Mouse (Mus musculus): ENCODE data around the gene Trim65. TPM values are rescaled to one million over a fixed set of nuclear protein-coding genes. Genes with fewer than 3 reads are reported as not detected.
A peak's percentile ranks its signal among the peaks of the same experiment; 100 is the strongest.

Gene Trim65
- polyA plus RNA-seq, 1 experiment from 2014 or later, result 3.2 TPM

DNA sequence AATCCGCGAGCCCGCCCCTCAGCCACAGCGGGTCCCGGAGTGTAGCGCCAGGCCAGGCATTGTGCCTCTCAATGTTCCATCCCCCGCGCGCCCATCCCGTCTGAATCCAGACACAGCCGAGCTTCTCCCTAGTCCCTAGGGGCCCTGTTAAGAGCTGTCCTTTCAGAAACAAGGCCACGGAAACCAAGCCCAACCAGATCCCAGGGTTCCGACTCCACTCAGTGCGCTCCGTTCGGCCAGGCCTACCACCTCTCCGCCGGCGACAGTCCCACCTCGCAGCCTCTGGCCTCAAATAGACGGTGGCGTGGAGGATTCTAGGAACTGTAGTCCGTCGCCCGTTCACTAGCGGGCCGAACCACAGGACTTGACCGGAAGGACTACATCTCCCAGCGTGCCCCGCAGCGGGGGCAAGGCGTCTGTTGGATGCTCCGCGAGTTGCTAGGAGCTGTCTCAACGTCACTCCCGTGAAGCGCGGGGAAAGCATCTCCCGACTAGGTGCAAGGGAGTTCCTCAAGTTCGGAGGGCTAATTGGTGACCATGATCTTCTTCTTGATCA is 37.0 kb upstream of the Trim65 start, which contains the start of gene Fbf1:
TSS of gene Fbf1 (minus strand) at position 283 of the 556 bp plus-strand sequence.
- Histone ChIP-seq H3K27me3 (replicated peaks; ENCODE audit: control insufficient read depth, insufficient read depth, low read length) (no peaks in the 10 kb centered on the region), H3K27ac (replicated peaks; ENCODE audit: low read depth, low read length) (peak within 1 kb of the TSS; percentile 95), H3K36me3 (ENCODE audit: control insufficient read depth, insufficient read depth, low read length) (peaks cover 48% of the 10 kb centered on the region), H3K4me2 (ENCODE audit: low read depth, low read length) (peak within 1 kb of the TSS; percentile 81), H3K4me3 (ENCODE audit: low read depth, low read length) (peak within 1 kb of the TSS; percentile 79), H3K9ac (ENCODE audit: low read depth, low read length) (peak within 1 kb of the TSS; percentile 86), H3K9me3 (ENCODE audit: control insufficient read depth, low read length) (no peaks in the 10 kb centered on the region), H3K4me1 (ENCODE audit: control insufficient read depth, insufficient read depth, low read length) (peaks cover 11% of the 10 kb centered on the region; the same call in 1 of the 2 replicates)
- under 1% methylated on average over 39 of the region's 40 CpGs for WGBS
- ATAC-seq (ENCODE audit: low read depth), result peak; percentile 98
- DNase-seq (ENCODE audit: low spot score), result peak; percentile 99

DNA sequence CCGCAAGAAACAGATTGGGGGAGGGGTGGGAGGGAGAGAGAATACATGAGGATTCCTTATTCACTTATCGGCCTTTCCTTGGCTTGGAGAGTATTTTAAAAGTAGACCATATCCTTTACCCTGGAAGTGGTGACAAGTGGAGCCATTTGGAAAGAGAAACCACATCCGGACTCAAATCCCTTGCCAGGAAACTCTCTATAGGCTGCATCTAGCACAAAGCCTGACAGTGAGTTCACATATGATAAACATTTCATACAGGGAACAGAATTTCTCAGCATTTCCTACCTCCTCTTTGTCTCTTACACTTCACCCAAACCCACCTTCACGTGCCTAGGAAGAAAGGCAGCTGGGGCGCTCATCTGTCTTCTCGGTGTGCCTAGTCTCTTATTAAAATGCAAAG is 36.3 kb upstream of the Trim65 start:
- H3K4me2 ChIP-seq (ENCODE audit: low read depth, low read length), result peak overlapping the region; percentile 81
- H3K36me3 ChIP-seq (ENCODE audit: control insufficient read depth, insufficient read depth, low read length), result peaks cover 41% of the 10 kb centered on the region
- ATAC-seq (ENCODE audit: low read depth), result no peak
- H3K27ac ChIP-seq (replicated peaks; ENCODE audit: low read depth, low read length), result peak overlapping the region; percentile 95
- no peaks in the 10 kb centered on the region for H3K9me3 ChIP-seq (ENCODE audit: control insufficient read depth, low read length)
- WGBS, result 5% methylated on average over 6 of the region's 6 CpGs
- peak overlapping the region; percentile 86 for H3K9ac ChIP-seq (ENCODE audit: low read depth, low read length)
- no peaks in the 10 kb centered on the region for H3K27me3 ChIP-seq (replicated peaks; ENCODE audit: control insufficient read depth, insufficient read depth, low read length)
- peak overlapping the region; percentile 79 for H3K4me3 ChIP-seq (ENCODE audit: low read depth, low read length)
- peak; percentile 84 for DNase-seq (ENCODE audit: low spot score)
- peaks cover 11% of the 10 kb centered on the region; the same call in 1 of the 2 replicates for H3K4me1 ChIP-seq (ENCODE audit: control insufficient read depth, insufficient read depth, low read length)

DNA sequence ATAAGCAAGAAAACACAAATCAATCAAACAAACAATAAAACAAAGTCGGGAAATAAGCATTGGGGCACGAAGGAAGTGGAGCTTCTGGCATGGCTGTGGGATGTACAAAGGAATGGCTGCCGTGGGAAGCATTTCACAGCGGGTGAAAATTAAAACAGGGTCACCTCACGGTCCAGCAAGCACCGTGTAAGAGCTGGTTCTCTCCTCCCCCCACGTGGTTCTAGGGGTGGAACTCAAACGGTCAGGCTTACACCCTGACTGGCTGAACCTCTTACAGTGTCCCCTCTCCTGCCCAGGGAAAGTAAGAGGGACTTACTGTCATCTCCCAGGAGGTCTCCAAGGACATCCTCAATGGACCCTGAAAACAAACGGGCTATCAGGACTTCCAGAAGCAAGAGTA is 32.1 kb upstream of the Trim65 start:
- no peak overlapping the region for H3K9ac ChIP-seq (ENCODE audit: low read depth, low read length)
- DNase-seq (ENCODE audit: low spot score) (no peak), ATAC-seq (ENCODE audit: low read depth) (no peak)
- no peak overlapping the region for H3K4me2 ChIP-seq (ENCODE audit: low read depth, low read length)
- no peak overlapping the region for H3K4me3 ChIP-seq (ENCODE audit: low read depth, low read length)
- H3K27ac ChIP-seq (replicated peaks; ENCODE audit: low read depth, low read length), result no peak overlapping the region
- H3K4me1 ChIP-seq (ENCODE audit: control insufficient read depth, insufficient read depth, low read length), result peaks cover 11% of the 10 kb centered on the region; the same call in 1 of the 2 replicates
- peaks cover 62% of the 10 kb centered on the region for H3K36me3 ChIP-seq (ENCODE audit: control insufficient read depth, insufficient read depth, low read length)
- no peaks in the 10 kb centered on the region for H3K27me3 ChIP-seq (replicated peaks; ENCODE audit: control insufficient read depth, insufficient read depth, low read length)
- H3K9me3 ChIP-seq (ENCODE audit: control insufficient read depth, low read length), result no peaks in the 10 kb centered on the region
- 54% methylated on average over 9 of the region's 9 CpGs for WGBS

DNA sequence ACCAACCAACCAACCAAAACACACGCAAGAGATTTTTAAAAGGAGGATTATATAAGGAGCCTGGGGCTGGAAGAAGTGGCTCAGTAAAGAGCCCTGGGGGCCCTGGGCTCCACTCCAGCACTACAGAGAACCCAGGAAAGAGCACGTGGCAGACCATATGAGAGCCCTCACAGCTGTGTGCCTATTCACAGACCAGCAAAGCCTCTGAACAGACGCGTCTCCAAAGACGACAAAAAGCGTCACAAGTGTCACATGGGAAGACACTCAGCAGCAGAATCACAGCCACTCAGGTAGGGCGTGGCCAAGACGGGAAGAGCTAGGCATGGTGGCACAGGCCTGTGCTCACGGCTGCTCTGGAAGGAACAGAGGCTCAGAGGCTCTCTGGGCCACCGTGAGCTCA is 31.2 kb upstream of the Trim65 start:
- no peaks in the 10 kb centered on the region for H3K9me3 ChIP-seq (ENCODE audit: control insufficient read depth, low read length)
- H3K4me2 ChIP-seq (ENCODE audit: low read depth, low read length), result no peak overlapping the region
- DNase-seq (ENCODE audit: low spot score) (peak; percentile 51), ATAC-seq (ENCODE audit: low read depth) (0 out of 2 replicates have a peak, but pooled peaks have one; percentile 20)
- no peak overlapping the region for H3K4me3 ChIP-seq (ENCODE audit: low read depth, low read length)
- H3K9ac ChIP-seq (ENCODE audit: low read depth, low read length), result no peak overlapping the region
- 78% methylated on average over 10 of the region's 10 CpGs for WGBS
- 0 out of 2 replicates have a peak overlapping the region, but pooled peaks have one; percentile 15 for H3K27ac ChIP-seq (replicated peaks; ENCODE audit: low read depth, low read length)
- peaks cover 11% of the 10 kb centered on the region; the same call in 1 of the 2 replicates for H3K4me1 ChIP-seq (ENCODE audit: control insufficient read depth, insufficient read depth, low read length)
- peaks cover 70% of the 10 kb centered on the region for H3K36me3 ChIP-seq (ENCODE audit: control insufficient read depth, insufficient read depth, low read length)
- H3K27me3 ChIP-seq (replicated peaks; ENCODE audit: control insufficient read depth, insufficient read depth, low read length), result no peaks in the 10 kb centered on the region

DNA sequence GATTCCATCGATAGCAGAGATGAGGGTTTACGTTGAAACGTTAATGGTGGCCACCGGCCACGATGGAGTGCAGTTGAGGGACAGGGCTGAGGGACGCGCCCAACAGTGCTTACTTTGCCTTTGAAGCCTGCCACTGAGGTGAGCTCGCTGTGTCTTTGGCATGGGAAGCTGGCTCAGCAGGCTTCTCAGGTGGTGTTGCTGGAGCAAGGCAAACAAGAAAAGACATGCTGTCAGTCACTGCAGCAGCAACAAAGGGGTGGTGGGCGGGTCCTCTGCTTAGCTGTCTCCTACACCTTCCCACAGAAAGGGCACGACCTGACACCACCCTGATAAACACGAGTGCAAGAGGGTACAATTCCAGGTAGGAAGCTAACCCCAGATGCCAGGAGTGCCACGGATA is 30.4 kb upstream of the Trim65 start:
- 65% methylated on average over 12 of the region's 12 CpGs for WGBS
- H3K4me1 ChIP-seq (ENCODE audit: control insufficient read depth, insufficient read depth, low read length), result peaks cover 2% of the 10 kb centered on the region; the same call in 1 of the 2 replicates
- H3K9ac ChIP-seq (ENCODE audit: low read depth, low read length), result no peak overlapping the region
- H3K27ac ChIP-seq (replicated peaks; ENCODE audit: low read depth, low read length), result peak overlapping the region; percentile 48
- no peak overlapping the region for H3K4me3 ChIP-seq (ENCODE audit: low read depth, low read length)
- H3K9me3 ChIP-seq (ENCODE audit: control insufficient read depth, low read length), result no peaks in the 10 kb centered on the region
- H3K4me2 ChIP-seq (ENCODE audit: low read depth, low read length), result no peak overlapping the region
- peaks cover 79% of the 10 kb centered on the region for H3K36me3 ChIP-seq (ENCODE audit: control insufficient read depth, insufficient read depth, low read length)
- ATAC-seq (ENCODE audit: low read depth), result peak; percentile 79
- DNase-seq (ENCODE audit: low spot score), result peak; percentile 78
- no peaks in the 10 kb centered on the region for H3K27me3 ChIP-seq (replicated peaks; ENCODE audit: control insufficient read depth, insufficient read depth, low read length)

DNA sequence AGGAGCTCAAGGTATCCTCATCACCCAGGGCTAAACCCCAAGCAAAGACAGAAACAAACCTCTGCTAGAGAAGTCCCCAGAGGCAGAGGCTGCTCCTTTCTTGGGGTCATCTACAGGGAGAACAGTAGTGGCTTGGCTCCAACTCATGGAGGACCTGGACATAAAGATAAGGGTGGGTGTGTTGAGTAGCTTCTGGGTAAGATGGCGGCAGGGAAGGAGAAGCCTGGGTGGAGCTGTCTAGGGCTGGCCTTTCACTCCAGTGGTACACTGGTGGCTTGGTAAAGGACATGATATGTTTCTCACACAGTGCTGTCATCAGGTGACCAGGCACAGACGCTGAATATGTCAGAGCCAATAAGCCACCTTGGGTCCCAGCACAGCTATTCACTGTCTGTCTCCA is 20.0 kb upstream of the Trim65 start:
- 92% methylated on average over 2 of the region's 2 CpGs for WGBS
- H3K4me3 ChIP-seq (ENCODE audit: low read depth, low read length), result no peak overlapping the region
- H3K4me2 ChIP-seq (ENCODE audit: low read depth, low read length), result no peak overlapping the region
- no peaks in the 10 kb centered on the region for H3K9me3 ChIP-seq (ENCODE audit: control insufficient read depth, low read length)
- DNase-seq (ENCODE audit: low spot score), result no peak
- H3K27ac ChIP-seq (replicated peaks; ENCODE audit: low read depth, low read length), result no peak overlapping the region
- H3K9ac ChIP-seq (ENCODE audit: low read depth, low read length), result no peak overlapping the region
- peaks cover 99% of the 10 kb centered on the region for H3K36me3 ChIP-seq (ENCODE audit: control insufficient read depth, insufficient read depth, low read length)
- H3K4me1 ChIP-seq (ENCODE audit: control insufficient read depth, insufficient read depth, low read length), result no peaks in the 10 kb centered on the region
- ATAC-seq (ENCODE audit: low read depth), result no peak
- no peaks in the 10 kb centered on the region for H3K27me3 ChIP-seq (replicated peaks; ENCODE audit: control insufficient read depth, insufficient read depth, low read length)

DNA sequence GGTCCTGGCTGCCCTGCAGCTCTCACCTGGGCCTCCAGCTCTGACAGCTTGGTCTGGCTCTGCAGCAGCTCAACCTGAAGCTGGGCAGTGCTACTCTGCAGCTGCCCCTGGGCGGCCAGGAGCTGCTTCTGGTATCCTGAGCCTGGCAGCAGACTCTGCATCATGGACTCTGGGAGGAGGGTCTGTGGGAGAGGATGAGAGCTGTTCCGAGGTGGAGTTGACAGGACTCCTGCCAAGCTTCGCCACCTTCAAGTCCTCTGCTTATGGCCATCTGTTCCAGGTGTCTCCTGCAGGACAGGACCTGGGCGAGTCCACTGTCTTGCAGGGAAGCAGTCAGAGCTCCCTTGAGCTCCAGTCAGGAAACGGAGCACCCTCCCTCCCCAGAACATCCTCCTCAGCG is 18.4 kb upstream of the Trim65 start:
- peaks cover 99% of the 10 kb centered on the region for H3K36me3 ChIP-seq (ENCODE audit: control insufficient read depth, insufficient read depth, low read length)
- H3K9ac ChIP-seq (ENCODE audit: low read depth, low read length), result no peak overlapping the region
- no peaks in the 10 kb centered on the region for H3K27me3 ChIP-seq (replicated peaks; ENCODE audit: control insufficient read depth, insufficient read depth, low read length)
- ATAC-seq (ENCODE audit: low read depth) (no peak), DNase-seq (ENCODE audit: low spot score) (no peak)
- H3K4me1 ChIP-seq (ENCODE audit: control insufficient read depth, insufficient read depth, low read length), result no peaks in the 10 kb centered on the region
- H3K9me3 ChIP-seq (ENCODE audit: control insufficient read depth, low read length), result no peaks in the 10 kb centered on the region
- 80% methylated on average over 6 of the region's 6 CpGs for WGBS
- H3K4me3 ChIP-seq (ENCODE audit: low read depth, low read length), result no peak overlapping the region
- no peak overlapping the region for H3K27ac ChIP-seq (replicated peaks; ENCODE audit: low read depth, low read length)
- no peak overlapping the region for H3K4me2 ChIP-seq (ENCODE audit: low read depth, low read length)

DNA sequence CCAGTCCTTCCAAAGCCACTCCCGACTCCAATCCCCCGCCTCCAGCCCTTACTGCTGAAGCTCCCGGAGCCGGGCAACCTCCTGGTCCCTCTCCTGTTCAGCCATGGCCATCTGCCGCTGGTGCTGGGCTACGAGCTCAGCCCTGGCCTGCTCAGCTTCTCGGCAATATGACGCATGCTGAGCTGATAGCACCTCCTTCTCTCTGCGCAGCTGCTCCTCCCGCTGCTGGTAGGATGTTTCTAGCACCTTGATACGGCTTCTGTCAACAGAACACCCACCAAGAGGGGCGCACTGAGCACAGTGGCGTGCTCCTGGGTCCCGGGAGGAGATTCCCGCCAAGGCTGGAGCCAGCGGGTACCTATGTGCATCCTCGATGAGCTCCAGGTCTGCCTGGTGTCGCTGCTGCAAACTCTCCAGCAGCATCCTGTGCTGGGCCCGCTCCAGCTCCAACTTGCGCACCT is 17.9 kb upstream of the Trim65 start:
- H3K4me3 ChIP-seq (ENCODE audit: low read depth, low read length), result no peak overlapping the region
- H3K9me3 ChIP-seq (ENCODE audit: control insufficient read depth, low read length), result no peaks in the 10 kb centered on the region
- no peak for ATAC-seq (ENCODE audit: low read depth)
- no peak overlapping the region for H3K9ac ChIP-seq (ENCODE audit: low read depth, low read length)
- H3K27ac ChIP-seq (replicated peaks; ENCODE audit: low read depth, low read length), result no peak overlapping the region
- WGBS, result 65% methylated on average over 20 of the region's 20 CpGs
- H3K4me1 ChIP-seq (ENCODE audit: control insufficient read depth, insufficient read depth, low read length), result no peaks in the 10 kb centered on the region
- no peak for DNase-seq (ENCODE audit: low spot score)
- no peak overlapping the region for H3K4me2 ChIP-seq (ENCODE audit: low read depth, low read length)
- H3K36me3 ChIP-seq (ENCODE audit: control insufficient read depth, insufficient read depth, low read length), result peaks cover 99% of the 10 kb centered on the region
- H3K27me3 ChIP-seq (replicated peaks; ENCODE audit: control insufficient read depth, insufficient read depth, low read length), result no peaks in the 10 kb centered on the region
